Mouse (Mus musculus) neural tube, embryonic 14.5 days (tissue): ENCODE data around the gene Actr5. TPM values are rescaled to one million over a fixed set of nuclear protein-coding genes. Genes with fewer than 3 reads are reported as not detected.

Experiments used
- ATAC-seq: fragments of 200-750 bp; cut with Nextera tagmentation; 2 replicates; pipeline ENCODE4 v1.8.0; 2017; ENCODE audit warnings: low read depth, mild to moderate bottlenecking, moderate TSS enrichment, moderate library complexity
- H3K27ac ChIP-seq: fragments of 300-500 bp; sonication (generic); 2 replicates; pipeline ENCODE4 v1.5.1; 2014; ENCODE audit warnings: low read depth, mild to moderate bottlenecking, control low read depth, low read length, moderate library complexity, mixed read lengths
- H3K27me3 ChIP-seq: fragments of 300-500 bp; sonication (generic); 2 replicates; pipeline ENCODE4 v1.6.1; 2014; ENCODE audit warnings: low read length; ENCODE audit not compliant: control insufficient read depth, insufficient read depth
- H3K36me3 ChIP-seq: fragments of 300-500 bp; sonication (generic); 2 replicates; pipeline ENCODE4 v1.6.1; 2014; ENCODE audit warnings: low read length, mixed read lengths; ENCODE audit not compliant: control insufficient read depth, insufficient read depth
- H3K4me1 ChIP-seq: fragments of 300-500 bp; sonication (generic); 2 replicates; pipeline ENCODE4 v1.6.1; 2014; ENCODE audit warnings: low read length; ENCODE audit not compliant: control insufficient read depth, insufficient read depth
- H3K4me2 ChIP-seq: fragments of 300-500 bp; sonication (generic); 2 replicates; pipeline ENCODE4 v1.6.1; 2014; ENCODE audit warnings: mild to moderate bottlenecking, low read depth, low read length, control low read depth
- H3K4me3 ChIP-seq: fragments of 300-500 bp; sonication (generic); 2 replicates; pipeline ENCODE4 v1.5.1; 2014; ENCODE audit warnings: low read depth, low read length, control low read depth, mixed read lengths
- H3K9ac ChIP-seq: fragments of 300-500 bp; sonication (generic); replicated peaks from 2 replicates; pipeline ENCODE4 v1.6.1; 2014; ENCODE audit warnings: low read depth, mild to moderate bottlenecking, control low read depth, low read length, mixed read lengths
- H3K9me3 ChIP-seq: fragments of 300-500 bp; sonication (generic); 2 replicates; pipeline ENCODE4 v1.6.1; 2016; ENCODE audit warnings: low read length; ENCODE audit not compliant: control insufficient read depth
- WGBS: fragments of 180-500 bp; shearing (Covaris S2); extraction: QIAGEN DNeasy Blood & Tissue Kit; methylation state at CpG from one replicate; pipeline ENCODE4 v1.1.7; 2014; 5-methylcytosine and 5-hydroxymethylcytosine counted together
- polyA plus RNA-seq: library from polyadenylated mRNA; unstranded; fragments of >200 nt; fragmentation: Nextera tagmentation; extraction: Ambion mirVana; gene quantifications from 2 replicates; pipeline ENCODE4 v1.2.1, GENCODE M21; 2014

Actr5 gene
- polyA plus RNA-seq, 1 experiment from 2014 or later = 12.9 TPM

DNA sequence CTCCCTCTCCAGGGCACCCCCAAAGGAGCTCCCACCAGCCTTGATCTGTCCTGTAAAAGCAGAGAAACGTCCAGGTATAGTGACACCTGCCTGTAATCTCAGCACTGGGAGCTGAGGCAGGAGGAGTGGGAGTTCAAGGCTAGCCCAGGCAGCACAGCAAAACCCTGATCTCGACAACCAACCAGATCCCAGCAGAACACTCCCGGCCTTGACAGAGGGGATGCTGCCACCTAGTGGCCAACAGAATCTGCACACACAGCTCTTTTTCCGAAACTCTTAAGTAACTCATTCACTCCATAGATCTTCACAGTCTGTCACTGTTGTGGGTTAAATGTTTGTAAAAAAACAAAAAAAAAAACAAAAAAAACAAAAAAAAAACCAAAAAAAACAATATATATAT lies 28.3 kb downstream of the Actr5 start:
- Histone ChIP-seq H3K4me3 (no peak overlapping the region), H3K36me3 (no peaks in the 10 kb centered on the region), H3K4me2 (no peak overlapping the region), H3K27me3 (no peaks in the 10 kb centered on the region), H3K9ac (no peak overlapping the region), H3K4me1 (no peaks in the 10 kb centered on the region), H3K27ac (no peak overlapping the region), H3K9me3 (no peaks in the 10 kb centered on the region)
- 6% methylated on average over 4 of the region's 4 CpGs for WGBS
- ATAC-seq = peak; percentile 49

DNA sequence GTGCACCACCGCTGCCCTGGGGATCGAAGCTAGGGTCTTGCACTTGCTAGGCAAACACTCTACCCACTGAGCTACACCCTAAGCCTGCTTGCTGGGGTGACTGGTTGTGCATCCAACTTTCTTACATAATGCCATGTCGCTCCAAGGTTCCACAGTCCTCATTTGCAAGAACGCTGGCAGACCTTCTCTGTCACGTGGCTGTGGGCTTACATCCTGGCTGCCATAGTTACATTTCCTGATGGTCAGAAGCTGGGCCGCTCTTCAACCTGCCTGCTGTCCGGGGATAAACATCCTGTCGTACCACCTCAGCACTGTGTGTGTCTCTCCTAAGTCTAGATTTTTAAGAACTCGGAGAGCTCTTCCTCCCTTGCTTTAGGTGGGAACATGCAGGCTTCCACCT lies 30.0 kb downstream of the Actr5 start:
- 86% methylated on average over 9 of the region's 9 CpGs for WGBS
- no peak overlapping the region for H3K9ac ChIP-seq

DNA sequence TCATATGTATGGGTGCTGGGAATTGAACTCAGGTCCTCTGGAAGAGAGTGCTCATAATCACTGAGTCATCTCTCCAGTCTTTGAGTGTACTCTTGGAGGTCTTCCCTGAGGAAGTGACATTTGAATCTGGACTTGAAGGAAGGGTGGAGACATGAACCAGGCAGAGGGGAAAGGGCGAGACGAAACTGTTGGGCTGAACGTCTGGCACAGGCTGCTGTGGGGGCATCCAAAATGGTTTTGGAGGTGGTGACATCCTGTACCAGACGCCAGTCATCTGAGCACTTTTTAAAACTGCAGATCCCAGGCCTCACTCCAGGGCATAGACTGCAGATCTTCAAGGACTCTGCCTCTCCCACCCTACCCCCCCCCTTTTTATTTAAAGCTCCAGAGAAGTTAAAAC lies 31.1 kb downstream of the Actr5 start:
- H3K36me3 ChIP-seq = no peaks in the 10 kb centered on the region
- WGBS = 88% methylated on average over 4 of the region's 4 CpGs
- no peaks in the 10 kb centered on the region for H3K4me1 ChIP-seq
- no peak overlapping the region for H3K4me2 ChIP-seq
- no peak for ATAC-seq
- H3K27me3 ChIP-seq = no peaks in the 10 kb centered on the region
- no peak overlapping the region for H3K4me3 ChIP-seq
- no peaks in the 10 kb centered on the region for H3K9me3 ChIP-seq
- H3K27ac ChIP-seq = no peak overlapping the region
- no peak overlapping the region for H3K9ac ChIP-seq

More for the DNA sequence above, 30.0 kb downstream of the Actr5 start:
- Histone ChIP-seq H3K27ac (no peak overlapping the region), H3K4me2 (no peak overlapping the region), H3K36me3 (no peaks in the 10 kb centered on the region), H3K27me3 (no peaks in the 10 kb centered on the region), H3K9me3 (no peaks in the 10 kb centered on the region), H3K4me3 (no peak overlapping the region), H3K4me1 (no peaks in the 10 kb centered on the region)
- no peak for ATAC-seq

DNA sequence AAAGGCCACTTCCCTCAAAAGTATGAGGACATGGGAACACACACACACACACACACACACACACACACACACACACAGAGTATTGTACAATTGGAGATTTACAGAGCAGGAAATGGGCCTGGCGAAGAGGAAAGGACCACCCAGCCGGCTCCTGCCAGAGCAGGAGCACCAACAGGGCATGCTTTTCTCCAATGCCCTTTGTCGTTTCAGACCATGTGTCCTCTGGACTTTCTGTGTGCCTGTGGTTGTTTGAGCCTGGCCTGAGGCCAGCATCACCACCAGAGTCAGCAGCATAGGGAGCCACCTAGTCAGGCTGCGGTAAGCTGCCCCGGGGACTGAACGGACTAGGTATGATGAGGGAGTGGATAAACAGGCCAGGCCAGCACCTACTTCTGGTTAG lies 34.1 kb downstream of the Actr5 start:
- 55% methylated on average over 6 of the region's 6 CpGs for WGBS
- no peaks in the 10 kb centered on the region for H3K9me3 ChIP-seq
- H3K4me2 ChIP-seq = no peak overlapping the region
- no peaks in the 10 kb centered on the region for H3K36me3 ChIP-seq
- H3K9ac ChIP-seq = no peak overlapping the region
- no peak overlapping the region for H3K27ac ChIP-seq
- no peak for ATAC-seq
- no peak overlapping the region for H3K4me3 ChIP-seq
- no peaks in the 10 kb centered on the region for H3K4me1 ChIP-seq
- H3K27me3 ChIP-seq = no peaks in the 10 kb centered on the region

DNA sequence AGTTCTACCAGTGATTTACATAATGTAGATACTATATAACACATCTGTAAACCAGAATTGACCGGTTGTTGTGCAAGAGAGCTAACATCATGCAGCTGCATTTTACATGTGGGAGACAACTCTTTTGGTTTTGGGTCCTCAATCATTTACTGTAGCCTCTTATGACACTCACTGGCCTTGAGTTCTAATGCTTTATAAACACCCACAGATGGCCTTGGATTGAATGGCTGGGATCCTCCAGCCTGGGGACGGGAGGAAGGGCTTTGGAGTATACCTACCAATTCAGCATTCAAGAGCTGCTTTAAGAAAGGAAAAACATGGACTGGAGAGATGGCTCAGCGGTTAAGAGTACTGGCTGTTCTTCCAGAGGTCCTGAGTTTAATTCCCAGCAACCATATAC lies 34.7 kb downstream of the Actr5 start:
- Histone ChIP-seq H3K4me1 (no peaks in the 10 kb centered on the region), H3K27ac (no peak overlapping the region), H3K4me2 (no peak overlapping the region), H3K4me3 (no peak overlapping the region), H3K9ac (no peak overlapping the region), H3K36me3 (no peaks in the 10 kb centered on the region), H3K9me3 (no peaks in the 10 kb centered on the region), H3K27me3 (no peaks in the 10 kb centered on the region)
- ATAC-seq = no peak
- 80% methylated on average over 3 of the region's 3 CpGs for WGBS

DNA sequence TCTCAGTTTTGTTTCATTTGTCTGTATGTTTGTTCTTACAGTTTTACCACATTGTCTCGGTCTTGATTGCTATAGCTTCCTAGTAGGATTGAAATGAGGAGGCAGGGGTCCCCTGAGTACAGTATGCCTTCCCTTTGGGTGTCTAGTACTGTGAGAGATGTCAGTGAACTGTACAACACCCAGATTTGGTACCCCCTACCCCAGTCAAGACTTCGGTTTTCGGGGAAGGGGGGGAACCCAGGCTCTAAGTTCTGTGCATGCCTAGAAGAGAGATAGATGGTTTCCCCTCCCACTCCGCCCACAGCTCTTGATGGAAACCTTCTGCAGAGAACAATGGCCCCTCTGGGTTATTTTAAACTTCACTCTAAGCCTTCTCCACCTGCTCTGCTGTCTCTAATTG lies 40.4 kb downstream of the Actr5 start, which contains the start of gene Ppp1r16b:
Ppp1r16b (plus strand) TSS at position 301 of the 400 bp plus-strand sequence.
- H3K36me3 ChIP-seq = no peaks in the 10 kb centered on the region
- no peak within 1 kb of the TSS for H3K4me2 ChIP-seq
- H3K27me3 ChIP-seq = peaks cover 4% of the 10 kb centered on the region
- H3K9me3 ChIP-seq = no peaks in the 10 kb centered on the region
- no peak within 1 kb of the TSS for H3K27ac ChIP-seq
- WGBS = 77% methylated on average over 4 of the region's 4 CpGs
- H3K4me3 ChIP-seq = no peak within 1 kb of the TSS
- H3K4me1 ChIP-seq = peaks cover 9% of the 10 kb centered on the region; the same call in 1 of the 2 replicates
- no peak within 1 kb of the TSS for H3K9ac ChIP-seq
- no peak for ATAC-seq

DNA sequence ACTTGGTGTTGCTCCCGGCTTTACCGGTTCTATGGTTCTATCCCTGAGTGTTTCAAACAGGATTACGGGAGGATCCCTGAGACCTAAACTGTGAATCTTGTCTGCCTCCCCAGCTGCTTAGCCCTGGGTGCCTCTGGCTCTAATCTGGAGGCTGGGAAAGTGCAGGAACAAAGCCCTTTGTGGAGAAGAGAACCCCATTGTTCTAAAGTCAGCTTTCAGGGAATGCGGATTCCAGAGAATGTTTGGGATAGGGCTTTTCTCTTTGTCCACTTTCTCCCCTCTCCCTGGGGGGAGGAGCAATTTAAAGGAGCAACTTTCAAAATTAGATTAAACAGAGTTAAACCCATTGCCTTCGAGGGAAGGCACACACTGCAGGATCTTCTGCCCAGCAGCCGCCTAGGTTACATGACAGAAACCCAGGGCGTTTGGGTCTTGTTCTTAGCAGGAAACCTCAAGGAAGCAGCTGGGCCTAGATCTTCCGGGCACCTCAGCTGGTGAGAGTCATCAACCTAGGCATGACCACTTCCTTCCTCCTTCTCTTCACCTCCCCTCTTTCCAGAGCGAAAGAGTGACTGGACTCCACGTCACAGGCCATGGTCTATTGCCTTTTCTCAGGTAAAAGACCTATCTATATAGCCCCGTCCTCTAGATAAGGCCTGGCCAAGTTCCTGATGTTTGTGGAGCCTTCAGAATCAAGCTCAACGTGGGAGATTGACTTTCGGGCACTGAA lies 41.5 kb downstream of the Actr5 start:
- peaks cover 9% of the 10 kb centered on the region; the same call in 1 of the 2 replicates for H3K4me1 ChIP-seq
- H3K36me3 ChIP-seq = no peaks in the 10 kb centered on the region
- ATAC-seq = no peak
- H3K4me2 ChIP-seq = no peak overlapping the region; the same call in 1 of the 2 replicates
- peaks cover 4% of the 10 kb centered on the region for H3K27me3 ChIP-seq
- H3K9ac ChIP-seq = no peak overlapping the region
- no peaks in the 10 kb centered on the region for H3K9me3 ChIP-seq
- WGBS = 39% methylated on average over 13 of the region's 13 CpGs
- H3K27ac ChIP-seq = no peak overlapping the region
- H3K4me3 ChIP-seq = no peak overlapping the region; the same call in 1 of the 2 replicates

DNA sequence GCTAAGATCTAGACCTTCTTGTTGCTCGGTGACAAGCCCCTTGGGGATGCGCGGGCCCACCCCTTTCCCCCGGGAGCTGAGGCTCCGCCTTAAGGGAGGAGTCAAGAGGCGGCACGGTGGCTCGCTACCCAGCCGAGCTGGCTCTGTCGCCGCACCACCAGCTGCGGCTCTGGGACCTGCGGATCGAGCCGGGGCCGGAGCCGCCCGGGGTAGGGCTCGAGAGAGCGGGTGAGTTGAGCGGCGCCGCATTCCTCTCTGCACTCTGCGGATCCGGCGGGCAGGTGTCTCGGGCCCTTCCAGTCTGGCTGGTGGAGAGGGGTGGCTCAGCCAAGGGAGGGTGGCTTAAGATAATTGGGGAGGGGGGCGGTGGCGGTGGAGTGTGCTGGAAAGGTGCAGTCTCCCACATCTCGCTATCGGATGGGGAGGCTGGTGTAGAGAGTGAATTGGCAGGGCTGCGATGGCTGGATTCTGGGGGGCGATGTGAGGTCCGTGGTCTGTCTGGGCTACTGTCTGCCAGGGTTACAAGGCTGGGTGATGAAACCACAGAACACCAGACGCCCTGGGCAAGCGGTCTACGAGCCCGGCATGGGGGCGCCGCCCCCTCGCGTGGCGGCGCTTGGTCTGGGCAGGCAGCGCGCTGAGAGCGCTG lies 42.5 kb downstream of the Actr5 start:
- Histone ChIP-seq H3K36me3 (no peaks in the 10 kb centered on the region), H3K27ac (peak overlapping the region; percentile 63), H3K4me3 (peak overlapping the region; percentile 62), H3K4me2 (peak overlapping the region; percentile 97), H3K9me3 (no peaks in the 10 kb centered on the region), H3K9ac (peak overlapping the region; percentile 77), H3K27me3 (peaks cover 4% of the 10 kb centered on the region), H3K4me1 (peaks cover 9% of the 10 kb centered on the region; the same call in 1 of the 2 replicates)
- ATAC-seq = peak; percentile 85
- WGBS = 1% methylated on average over 47 of the region's 47 CpGs
